Mouse (Mus musculus): ENCODE measurements at regions not wholly inside any gene's neighbourhood (a gene's known extent, or its start where the extent isn't known, plus 50 kb on each side); places are given as distances from the start of the nearest gene placed in this dataset.

- TF ChIP-seq POLR2A (IDR thresholded peaks at IDR 0.05; ENCODE audit: insufficient read depth, low read depth, low read length) (no peak), EP300 (IDR thresholded peaks at IDR 0.05; ENCODE audit: insufficient read depth, low read depth, low read length) (no peak), CTCF (IDR thresholded peaks at IDR 0.05) (no peak)
These were observed 97.6 kb upstream of the Lmo4 start for GRCm38 (mm10) chr3:144302626-144303025.
